Mouse (Mus musculus) c-Kit-negative CD71-positive TER-119-positive erythroid progenitor cells, embryonic 14.5 days (primary cell): ENCODE results near the gene Mon1a.

ENCODE experiments used
- DNase-seq: peaks from one replicate; pipeline ENCODE4 v3.0.0-alpha.2; 2013; ENCODE audit warnings: low read depth, low spot score

The Mon1a gene

DNA sequence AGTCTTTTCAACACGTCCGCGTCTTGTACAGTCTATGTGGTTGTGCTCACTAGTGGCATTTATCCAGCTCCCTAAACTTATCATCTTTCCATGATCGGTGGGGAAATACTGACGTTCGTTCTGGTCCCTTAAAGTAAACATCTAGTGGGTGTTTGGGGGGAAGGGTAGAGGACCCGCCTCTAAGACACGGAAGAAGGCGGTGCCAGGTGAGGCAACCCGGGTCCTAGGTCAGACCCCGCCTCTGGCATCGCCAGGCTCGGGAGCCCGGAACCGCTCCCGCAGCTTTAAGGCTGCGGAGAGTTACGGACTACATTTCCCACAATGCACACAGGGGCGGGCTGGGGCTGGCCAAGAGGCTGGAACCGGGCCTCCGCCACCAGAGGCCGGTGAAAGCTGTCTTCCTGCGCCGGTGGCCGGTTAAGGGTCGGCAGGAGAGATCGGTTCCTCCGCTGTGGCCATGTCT, at the start of gene Mon1a:
TSS of gene Mon1a (plus strand) at position 348 of the 463 bp plus-strand sequence.
- DNase-seq, result peak; percentile 58

DNA sequence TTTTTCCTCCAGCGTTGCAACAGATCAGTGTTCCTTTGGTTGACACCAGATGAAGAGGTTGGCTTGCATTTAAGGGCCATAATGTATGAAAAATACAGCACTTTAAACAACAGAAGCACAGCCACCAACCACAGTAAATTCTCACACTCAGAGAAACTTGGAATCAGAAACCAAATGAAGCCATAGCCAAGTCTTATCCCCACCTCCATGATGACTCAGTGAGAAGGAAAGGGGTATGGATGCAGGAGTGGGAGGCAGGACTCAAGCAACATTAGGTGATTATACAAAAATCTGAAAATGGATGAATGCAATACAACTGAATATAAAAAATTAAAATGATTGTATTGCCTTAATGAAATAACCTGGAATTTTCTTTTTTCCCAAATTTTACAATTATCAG, 49.1 kb upstream of the Mon1a start:
- no peak for DNase-seq

DNA sequence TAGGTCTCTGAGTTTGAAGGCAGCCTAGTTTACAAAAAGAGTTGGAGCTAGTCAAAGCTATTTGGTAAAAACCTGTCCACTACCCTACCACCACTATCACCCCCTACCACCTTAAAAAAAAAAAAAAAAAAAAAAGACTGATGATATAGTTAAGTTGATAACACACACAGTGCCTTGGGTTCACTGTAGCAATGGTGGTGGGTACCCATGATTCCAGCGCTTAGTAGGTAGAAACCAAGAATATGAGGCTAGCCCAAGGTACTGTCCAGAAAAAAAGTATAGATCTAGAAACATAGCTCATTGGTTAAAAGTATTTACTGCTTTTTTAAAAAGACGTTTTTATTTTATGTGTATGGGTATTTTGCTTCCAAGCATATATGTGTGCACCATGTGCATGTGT, 45.2 kb upstream of the Mon1a start:
- DNase-seq, result no peak

DNA sequence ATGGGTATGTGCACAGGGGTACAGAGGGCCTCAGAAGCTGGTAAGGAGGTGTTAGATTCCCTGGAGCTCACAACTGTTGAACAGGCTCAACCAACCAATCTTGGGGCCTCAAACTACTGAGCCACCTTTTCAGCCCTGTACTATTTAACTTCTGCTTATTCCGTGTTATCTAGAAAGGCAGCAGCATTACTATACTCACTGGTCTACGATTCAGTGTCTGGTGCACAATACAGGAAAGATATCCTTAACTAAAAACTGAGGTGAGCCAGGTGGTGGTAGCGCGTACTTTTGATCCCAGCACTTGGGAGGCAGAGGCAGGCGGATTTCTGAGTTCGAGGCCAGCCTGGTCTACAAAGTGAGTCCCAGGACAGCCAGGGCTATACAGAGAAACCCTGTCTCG, 39.0 kb upstream of the Mon1a start:
- no peak for DNase-seq

DNA sequence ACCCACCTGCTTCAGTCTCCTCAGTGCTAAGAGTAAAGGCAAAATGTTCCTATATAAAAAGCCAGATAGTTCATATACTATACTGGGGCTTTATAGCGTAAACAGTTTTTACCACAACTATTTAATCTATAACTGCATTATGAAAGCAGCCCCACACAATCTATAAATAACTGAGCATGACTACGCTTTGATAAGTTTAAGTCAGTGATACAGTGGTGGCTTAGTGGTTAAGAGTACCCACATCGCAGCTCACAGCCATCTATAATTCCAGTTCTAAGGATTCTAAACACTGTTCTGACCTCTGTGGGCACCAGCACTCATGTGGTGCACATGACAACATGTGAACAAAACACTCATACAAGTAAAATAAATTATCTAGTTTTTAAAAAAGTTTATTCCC, 29.6 kb upstream of the Mon1a start:
- no peak for DNase-seq

DNA sequence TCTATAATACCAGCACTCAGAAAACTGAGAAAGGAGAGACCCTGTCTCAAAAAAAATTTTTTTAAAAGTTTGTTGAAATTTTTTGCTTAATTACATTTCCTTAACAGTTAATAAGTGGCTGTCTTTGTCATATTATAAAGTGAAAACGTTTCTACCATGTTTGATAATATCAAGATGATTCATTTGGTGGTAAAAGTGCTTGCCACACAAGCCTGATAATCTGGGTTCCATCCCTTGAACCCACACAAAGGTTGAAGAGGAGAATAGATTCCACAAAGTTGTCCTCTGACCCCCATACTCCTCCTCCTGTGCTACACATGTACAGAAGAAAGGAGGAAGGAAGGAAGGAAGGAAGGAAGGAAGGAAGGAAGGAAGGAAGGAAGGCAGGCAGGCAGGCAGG, 23.5 kb upstream of the Mon1a start:
- DNase-seq, result no peak

DNA sequence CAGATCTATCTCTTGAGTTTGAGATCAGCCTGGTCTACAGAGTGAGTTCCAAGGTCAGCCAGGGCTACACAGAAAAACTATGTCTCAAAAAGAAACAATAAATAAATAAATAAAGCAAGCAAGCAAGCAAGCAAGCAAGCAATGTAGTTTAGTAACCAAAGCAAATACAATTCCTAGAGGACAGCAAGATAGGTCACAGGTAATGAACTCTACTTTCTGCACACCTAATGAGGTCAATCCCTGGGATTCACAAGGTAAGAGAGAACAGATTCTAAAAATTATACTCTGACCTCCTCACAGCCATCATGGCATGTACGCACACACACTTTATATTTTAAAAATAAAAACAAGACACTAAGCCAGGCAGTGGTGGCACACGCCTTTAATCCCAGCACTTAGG, 21.9 kb upstream of the Mon1a start:
- DNase-seq, result no peak

DNA sequence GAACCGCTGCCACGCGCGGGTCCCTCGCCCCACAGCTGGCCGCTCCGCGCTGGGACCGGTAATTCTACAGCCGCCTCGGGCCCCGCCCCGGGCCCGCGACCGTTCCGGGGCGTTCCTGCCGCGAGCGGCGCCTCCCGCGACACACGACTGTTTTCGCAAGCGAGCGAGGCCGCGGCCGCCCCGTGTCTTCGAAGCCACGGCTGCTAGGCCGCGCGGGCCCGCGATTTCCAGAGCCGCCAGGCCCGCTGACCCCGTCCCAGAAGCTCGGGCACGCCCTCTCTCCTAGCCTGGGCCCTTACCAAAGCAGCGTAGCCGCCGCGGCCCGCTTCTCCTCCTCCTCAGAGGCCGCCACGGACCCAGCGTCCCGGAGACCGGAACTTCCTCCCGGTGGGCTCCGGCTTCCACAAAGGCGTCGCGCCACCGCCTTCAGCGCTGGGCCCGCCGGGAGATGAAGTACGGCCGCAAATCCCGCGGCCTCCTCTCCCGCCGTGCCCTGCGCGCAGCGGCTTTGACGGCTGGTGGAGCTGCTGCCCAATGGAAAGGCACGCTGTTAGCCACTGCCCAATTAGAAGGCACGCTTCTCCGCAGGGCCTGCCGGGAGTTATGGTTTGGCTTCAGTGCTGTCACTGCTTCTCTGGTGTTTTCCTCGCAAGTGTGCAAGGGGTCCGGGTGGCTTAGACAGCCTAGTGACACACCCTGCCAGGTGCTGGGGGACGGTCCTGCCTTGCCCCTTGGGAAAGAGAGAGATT, 15.4 kb upstream of the Mon1a start:
- peak; percentile 87 for DNase-seq

DNA sequence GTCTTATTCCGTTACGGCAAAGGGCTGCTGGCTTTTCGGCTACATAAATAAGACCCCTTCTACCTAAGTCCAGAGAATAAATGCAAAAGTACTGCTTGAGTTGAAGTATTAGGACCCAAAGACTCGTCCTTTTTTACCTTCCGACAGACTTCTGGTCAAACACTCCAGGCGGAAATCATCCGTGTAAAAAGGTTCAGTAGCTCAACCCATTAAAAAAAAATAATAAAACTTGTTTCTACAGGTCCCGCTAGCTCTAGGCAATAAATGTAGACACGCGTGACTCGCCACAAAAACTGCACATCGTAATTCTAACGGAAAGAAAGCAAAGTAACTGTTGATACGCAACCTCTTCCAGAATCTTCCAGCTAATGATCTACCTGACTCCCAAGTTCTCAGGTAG, 14.8 kb upstream of the Mon1a start, which contains the start of gene Rbm6:
TSS of gene Rbm6 (minus strand) at position 101 of the 400 bp plus-strand sequence.
- DNase-seq, result no peak

DNA sequence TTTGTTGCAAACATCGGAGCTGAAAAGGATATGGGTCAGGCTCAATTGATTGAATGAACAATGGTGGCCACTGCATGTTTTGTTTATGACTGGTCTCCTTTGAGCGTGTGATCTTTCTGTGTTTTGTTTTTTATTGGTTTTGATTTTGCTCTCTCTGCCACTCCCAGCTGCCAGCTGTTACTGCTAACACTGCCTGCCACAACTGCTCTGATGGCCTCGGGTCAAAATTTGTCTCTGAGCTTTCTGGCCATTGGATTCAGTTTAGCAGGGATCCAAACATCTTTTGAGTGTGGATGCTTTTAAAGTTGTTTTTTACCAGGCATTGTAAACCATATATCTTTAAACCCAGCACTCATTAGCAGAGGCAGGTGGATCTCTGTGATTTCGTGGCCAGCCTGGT, 7.5 kb upstream of the Mon1a start:
- no peak for DNase-seq

DNA sequence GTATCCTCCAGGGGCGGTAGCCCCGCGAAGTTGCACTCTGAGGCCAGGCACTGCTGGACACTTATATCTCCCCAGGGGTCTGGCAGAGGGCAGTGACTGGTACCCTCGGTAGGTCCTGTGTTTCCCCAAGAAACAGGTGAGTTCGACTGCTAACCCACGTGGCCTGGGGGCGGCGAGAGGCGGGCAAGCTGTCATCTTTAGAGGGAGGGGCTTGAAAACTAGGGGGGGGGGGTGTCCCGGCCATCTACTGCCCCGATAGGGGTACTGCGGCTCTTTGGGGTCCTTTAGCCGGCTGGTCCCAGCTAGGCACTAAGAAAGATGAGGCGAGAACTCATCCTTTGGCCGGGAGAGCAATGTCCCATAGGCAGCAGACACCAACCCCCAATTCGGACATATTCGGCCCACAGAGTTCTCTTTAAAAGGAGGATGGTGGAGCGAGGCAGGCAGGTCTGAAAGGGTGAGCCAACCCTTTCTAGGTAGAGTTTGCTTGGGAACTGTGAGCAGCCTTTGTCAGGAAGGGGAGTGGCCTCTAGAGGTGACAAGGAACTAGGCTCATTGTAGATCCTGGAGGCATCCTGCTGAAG, 408 bp downstream of the Mon1a start:
- DNase-seq, result no peak

DNA sequence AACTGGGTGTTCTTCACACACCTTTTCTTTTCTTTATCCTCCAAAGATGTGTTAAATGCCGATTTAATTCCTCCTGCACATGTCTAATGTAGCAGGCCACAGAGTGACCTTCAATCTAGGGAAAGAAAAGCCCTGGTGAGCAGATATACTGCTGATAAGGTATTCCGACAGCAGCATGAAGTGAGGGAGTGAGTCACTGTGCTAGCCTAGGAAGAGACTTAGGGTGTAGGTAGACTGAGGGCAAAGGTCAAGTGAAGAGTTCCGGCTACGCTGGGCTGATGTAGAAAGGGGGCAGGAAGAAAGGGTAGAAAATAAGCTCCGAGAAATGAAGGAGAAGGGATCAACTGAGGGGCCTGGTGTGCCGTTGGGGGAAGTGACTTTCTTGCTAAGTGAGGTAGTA, 2.3 kb downstream of the Mon1a start:
- no peak for DNase-seq

DNA sequence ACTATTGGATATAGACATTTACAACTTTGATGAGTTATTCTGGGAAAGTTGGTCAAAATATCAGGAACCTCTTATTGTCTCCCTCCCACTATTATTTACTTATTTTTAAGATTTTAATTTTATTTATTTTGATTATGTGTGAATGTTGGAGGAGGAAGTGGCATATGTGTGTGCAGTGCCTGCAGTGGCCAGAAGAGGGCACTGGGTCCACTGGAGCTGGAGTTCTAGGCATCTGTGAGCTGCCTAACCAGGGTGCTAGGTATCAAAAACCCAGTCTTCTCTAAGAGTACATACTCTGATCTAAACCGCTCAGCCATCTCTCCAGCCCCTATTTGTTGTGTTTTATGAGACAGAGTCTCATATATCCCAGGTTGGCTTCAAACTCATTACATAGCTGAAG, 3.1 kb downstream of the Mon1a start:
- DNase-seq, result no peak

DNA sequence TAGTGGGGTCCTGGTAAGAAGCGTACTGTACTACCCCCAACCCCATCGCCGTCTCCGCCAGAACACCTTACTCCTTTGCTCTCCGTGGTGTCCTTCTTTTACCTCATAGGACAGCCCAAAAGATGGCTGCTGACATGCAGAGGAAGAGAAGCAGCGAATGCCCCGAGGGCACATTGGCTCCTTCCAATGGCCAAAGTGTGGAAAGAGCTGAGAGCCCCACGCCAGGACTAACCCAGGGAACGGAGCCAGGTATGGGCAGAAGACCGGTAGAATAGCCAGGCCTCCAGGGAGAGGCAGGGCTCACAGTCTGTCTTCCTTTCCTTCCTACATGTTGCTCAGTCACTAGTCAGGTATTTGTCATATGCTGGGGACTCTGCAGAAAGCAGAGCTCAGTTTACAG, 10.6 kb downstream of the Mon1a start:
- DNase-seq, result no peak

DNA sequence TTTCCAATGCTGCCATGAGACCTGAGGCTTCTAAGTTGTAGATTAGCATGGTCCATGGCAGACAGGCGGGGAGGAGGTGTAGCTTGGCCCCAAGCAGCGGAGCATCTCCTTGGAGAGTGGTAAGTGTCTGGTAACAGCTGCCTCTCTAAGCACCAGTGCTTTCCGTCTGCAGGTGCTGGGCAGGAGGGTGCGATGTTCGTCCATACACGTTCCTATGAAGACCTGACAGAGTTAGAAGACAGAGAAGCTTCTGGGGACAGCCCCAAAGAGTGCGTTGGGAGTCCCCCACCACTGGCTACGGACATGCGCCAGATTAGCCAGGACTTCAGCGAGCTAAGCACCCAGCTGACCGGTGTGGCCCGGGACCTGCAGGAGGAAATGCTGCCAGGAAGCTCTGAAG, 11.9 kb downstream of the Mon1a start:
- DNase-seq, result no peak

DNA sequence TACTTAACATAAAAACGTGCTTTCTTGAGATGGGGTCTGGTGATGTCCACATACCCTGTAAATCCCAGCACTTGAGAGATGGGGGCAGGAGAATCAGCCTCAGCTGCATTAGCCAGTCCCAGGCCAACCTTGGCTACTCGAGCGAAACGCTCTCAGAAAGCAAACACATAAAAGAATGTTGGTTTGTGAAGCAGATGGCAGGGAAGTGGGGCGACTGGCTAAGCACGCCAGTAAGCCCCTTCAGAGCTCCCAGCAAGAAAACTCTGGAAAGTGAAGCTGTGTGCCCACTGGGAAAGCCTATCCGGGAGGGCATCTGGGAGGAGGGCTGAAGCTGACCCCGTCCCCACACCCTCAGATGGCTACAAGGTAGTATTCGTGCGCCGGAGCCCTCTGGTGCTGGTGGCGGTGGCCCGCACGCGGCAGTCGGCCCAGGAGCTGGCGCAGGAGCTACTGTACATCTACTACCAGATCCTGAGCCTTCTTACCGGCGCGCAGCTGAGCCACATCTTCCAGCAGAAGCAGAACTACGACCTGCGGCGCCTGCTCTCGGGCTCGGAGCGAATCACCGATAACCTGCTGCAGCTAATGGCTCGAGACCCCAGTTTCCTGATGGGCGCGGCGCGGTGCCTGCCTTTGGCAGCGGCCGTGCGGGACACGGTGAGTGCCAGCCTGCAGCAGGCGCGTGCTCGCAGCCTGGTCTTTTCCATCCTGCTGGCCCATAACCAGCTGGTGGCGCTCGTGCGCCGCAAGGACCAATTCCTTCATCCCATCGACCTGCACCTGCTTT, 13.1 kb downstream of the Mon1a start:
- DNase-seq, result no peak

DNA sequence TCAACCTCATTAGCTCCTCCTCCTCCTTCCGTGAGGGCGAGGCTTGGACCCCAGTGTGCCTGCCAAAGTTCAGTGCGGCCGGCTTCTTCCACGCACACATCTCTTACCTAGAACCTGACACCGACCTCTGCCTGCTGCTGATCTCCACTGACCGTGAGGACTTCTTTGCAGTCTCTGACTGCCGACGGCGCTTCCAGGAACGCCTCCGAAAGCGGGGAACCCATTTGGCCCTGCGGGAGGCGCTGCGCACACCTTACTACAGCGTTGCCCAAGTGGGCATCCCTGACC, 13.6 kb downstream of the Mon1a start:
- no peak for DNase-seq

DNA sequence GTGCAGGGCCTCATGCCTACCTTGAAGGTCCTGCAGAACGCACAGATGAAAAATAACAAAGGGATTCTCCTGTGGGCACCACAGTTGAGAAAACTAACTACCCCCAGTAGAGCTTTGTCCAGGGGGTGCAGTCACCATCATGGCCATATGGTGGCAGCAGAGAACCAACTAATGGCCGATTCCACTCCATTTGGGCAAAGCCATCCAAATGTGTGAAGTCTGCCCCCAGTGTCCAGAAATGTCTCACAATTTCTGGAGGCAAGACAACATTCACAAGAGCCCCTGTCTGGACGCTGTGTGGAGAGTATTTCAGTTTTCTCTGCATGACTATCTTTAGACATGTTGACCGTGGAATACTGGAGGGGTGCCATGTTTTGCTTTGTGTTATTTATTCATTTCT, 16.8 kb downstream of the Mon1a start:
- peak; percentile 72 for DNase-seq

DNA sequence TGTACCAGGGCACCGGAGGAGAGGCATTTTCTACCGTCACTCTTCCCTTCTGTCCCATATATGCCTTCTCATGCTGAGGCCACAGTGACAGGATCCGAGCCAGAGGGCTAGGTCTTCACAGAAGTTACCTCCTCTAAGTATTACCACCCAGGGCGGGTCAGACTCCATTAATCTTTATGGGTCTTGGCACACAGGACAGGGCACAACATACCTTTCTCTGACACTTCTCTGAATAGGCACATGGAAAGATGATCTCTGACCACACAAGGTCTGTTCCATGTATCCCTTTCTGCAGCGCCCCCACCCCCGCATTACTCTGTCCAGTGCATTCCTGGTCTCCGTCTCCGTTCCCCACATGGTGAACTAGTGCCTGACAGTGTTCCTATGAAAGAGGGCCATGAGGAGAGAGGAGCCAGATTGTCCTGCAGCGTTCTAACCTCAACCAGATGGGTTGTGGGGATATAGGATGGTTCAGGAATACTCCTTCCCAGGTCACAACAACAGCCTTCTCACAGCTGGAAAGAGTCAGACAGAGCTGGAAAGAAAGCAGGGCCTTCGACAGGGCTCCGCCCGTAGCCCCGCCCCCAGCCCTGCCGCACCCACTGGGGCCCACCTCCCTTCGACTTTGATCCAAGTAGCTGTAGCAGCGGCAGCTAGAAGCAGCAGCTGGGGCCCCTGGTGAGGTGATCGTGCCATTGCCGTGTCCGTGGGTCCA, 18.5 kb downstream of the Mon1a start, which contains the start of gene Mst1r:
TSS of gene Mst1r (plus strand) at position 622 of the 715 bp plus-strand sequence.
- no peak for DNase-seq

DNA sequence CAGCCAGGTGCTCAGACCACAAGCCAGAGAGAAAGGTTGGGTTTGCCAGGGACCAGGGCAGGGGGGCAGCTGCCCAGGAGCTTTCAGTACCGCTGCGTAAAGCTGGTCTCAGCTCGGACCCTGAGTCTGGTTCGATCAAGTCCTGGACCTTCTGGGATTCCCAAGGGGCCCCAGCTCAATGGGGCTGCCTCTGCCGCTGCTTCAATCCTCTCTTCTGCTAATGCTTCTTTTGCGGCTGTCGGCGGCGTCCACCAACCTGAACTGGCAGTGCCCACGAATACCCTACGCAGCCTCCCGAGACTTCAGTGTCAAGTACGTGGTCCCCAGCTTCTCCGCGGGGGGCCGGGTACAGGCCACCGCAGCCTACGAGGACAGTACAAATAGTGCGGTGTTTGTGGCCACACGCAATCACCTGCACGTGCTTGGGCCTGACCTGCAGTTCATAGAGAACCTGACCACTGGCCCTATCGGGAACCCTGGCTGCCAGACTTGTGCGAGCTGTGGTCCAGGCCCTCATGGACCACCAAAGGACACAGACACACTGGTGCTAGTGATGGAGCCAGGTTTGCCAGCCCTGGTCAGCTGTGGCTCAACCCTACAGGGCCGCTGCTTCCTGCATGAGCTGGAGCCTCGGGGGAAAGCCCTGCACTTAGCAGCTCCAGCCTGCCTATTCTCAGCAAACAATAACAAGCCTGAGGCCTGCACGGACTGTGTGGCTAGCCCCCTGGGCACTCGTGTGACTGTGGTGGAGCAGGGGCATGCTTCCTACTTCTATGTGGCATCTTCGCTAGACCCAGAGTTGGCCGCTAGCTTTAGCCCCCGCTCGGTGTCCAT, 19.2 kb downstream of the Mon1a start:
- DNase-seq, result no peak

DNA sequence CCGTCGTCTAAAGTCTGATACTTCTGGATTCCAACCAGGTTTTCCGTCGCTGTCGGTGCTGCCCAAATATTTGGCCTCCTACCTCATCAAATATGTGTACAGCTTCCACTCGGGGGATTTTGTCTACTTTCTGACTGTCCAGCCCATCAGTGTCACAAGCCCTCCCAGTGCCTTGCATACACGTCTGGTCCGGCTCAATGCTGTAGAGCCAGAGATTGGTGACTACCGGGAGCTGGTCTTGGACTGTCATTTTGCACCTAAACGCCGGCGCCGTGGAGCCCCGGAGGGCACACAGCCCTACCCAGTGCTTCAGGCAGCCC, 19.8 kb downstream of the Mon1a start:
- DNase-seq, result no peak
